Mouse (Mus musculus): ENCODE measurements around the gene Mark4. TPM values are rescaled to one million over a fixed set of nuclear protein-coding genes. Genes with fewer than 3 reads are reported as not detected.

The Mark4 gene
- total RNA-seq, 2 experiments from 2014 or later = 14.9 to 15.5 TPM

- peak; percentile 72 to 86 for DNase-seq
- intact Hi-C loops (cut with DNase I) = loop anchor here (5.0 kb wide), 1 partner anchor 112 kb away; the partner anchor contains the start of gene Nkpd1
Observed at GRCm38 (mm10) chr7:19405417-19405816, 53.2 kb downstream of the Mark4 start.

GRCm38 (mm10) chr7:19404476-19404875 is 54.1 kb downstream of the Mark4 start, which contains the start of gene Ckm:
Gene Ckm (plus strand): TSS chr7:19404776.
- DNase-seq = no peak
- intact Hi-C loops (cut with DNase I) = loop anchor here (5.0 kb wide), 1 partner anchor 98 kb away; no protein-coding TSS in a partner anchor

- intact Hi-C loops (cut with DNase I) = loop anchor here (5.0 kb wide), 1 partner anchor 98 kb away; no protein-coding TSS in a partner anchor
- DNase-seq = no peak
Observed at GRCm38 (mm10) chr7:19403731-19404296, 54.8 kb downstream of the Mark4 start, which contains the start of gene Klc3. Gene Klc3 (minus strand): TSS chr7:19404104.

GRCm38 (mm10) chr7:19402535-19403112 is 56.0 kb downstream of the Mark4 start:
- intact Hi-C loops (cut with DNase I) = loop anchor here (5.0 kb wide), 1 partner anchor 100 kb away; no protein-coding TSS in a partner anchor
- DNase-seq = no peak

GRCm38 (mm10) chr7:19400946-19401345 is 57.7 kb downstream of the Mark4 start:
- DNase-seq = no peak
- intact Hi-C loops (cut with DNase I) = loop anchor here (5.0 kb wide), 1 partner anchor 101 kb away; no protein-coding TSS in a partner anchor

GRCm38 (mm10) chr7:19399496-19400280 is 58.9 kb downstream of the Mark4 start:
- DNase-seq = no peak
- intact Hi-C loops (cut with DNase I) = loop anchor here (5.0 kb wide), 1 partner anchor 103 kb away; no protein-coding TSS in a partner anchor

- intact Hi-C loops (cut with DNase I) = no loop called here
- DNase-seq = no peak
Observed at GRCm38 (mm10) chr7:19394484-19394883, 64.1 kb downstream of the Mark4 start.

- intact Hi-C loops (cut with DNase I) = no loop called here
- DNase-seq = no peak
Observed at GRCm38 (mm10) chr7:19388699-19389413, 69.8 kb downstream of the Mark4 start.

GRCm38 (mm10) chr7:19383708-19384107 is 74.9 kb downstream of the Mark4 start:
- intact Hi-C loops (cut with DNase I) = no loop called here
- no peak for DNase-seq

GRCm38 (mm10) chr7:19382166-19382541 is 76.5 kb downstream of the Mark4 start:
- intact Hi-C loops (cut with DNase I) = no loop called here
- no peak for DNase-seq

GRCm38 (mm10) chr7:19381377-19382165 is 77.0 kb downstream of the Mark4 start, which contains the start of gene Ercc2:
Gene Ercc2 (plus strand): TSS chr7:19382010.
- intact Hi-C loops (cut with DNase I) = no loop called here
- peak; percentile 97 to 100 for DNase-seq

- intact Hi-C loops (cut with DNase I) = no loop called here
Observed at GRCm38 (mm10) chr7:19378049-19378448, 80.6 kb downstream of the Mark4 start.

GRCm38 (mm10) chr7:19376019-19376418 is 82.6 kb downstream of the Mark4 start:
- no peak for DNase-seq
- intact Hi-C loops (cut with DNase I) = no loop called here

More at GRCm38 (mm10) chr7:19378049-19378448, 80.6 kb downstream of the Mark4 start:
- no peak for DNase-seq

GRCm38 (mm10) chr7:19375368-19375767 is 83.3 kb downstream of the Mark4 start:
- DNase-seq = no peak
- intact Hi-C loops (cut with DNase I) = no loop called here

Small RNAs within 50 kb of the gene (microRNA-seq; reads per million reads assigned to microRNA genes)
- gene Mir343 = 0 reads per million in 2 experiments

Other genes with a start within 250 kb of the Mark4 start
- gene Gpr4, start 246.3 kb downstream of the Mark4 start, total RNA-seq (2021) = 1 to 10 TPM; 2.2 to 2.6 TPM
- 10 to 100 TPM; 36.9 to 39.9 TPM for gene Opa3, start 230.5 kb downstream of the Mark4 start, total RNA-seq (2021)
- 10 to 100 TPM; 15.9 to 20.6 TPM for gene Vasp, start 187.0 kb downstream of the Mark4 start, total RNA-seq (2021)
- gene Ppm1n, start 178.8 kb downstream of the Mark4 start, total RNA-seq (2021) = under 1 TPM in 1 of 2 experiments, not detected in 1; 0.35 TPM
- gene Rtn2, start 176.2 kb downstream of the Mark4 start, total RNA-seq (2021) = 1,000 to 10,000 TPM in 1 of 2 experiments, 100 to 1,000 TPM in 1; 974 to 1,054 TPM
- gene Fosb, start 148.8 kb downstream of the Mark4 start, total RNA-seq (2021) = under 1 TPM; 0.15 to 0.31 TPM
- 10 to 100 TPM; 24.5 to 29.0 TPM for gene Ercc1, start 114.0 kb downstream of the Mark4 start, total RNA-seq (2021)
- gene Cd3eap, start 99.3 kb downstream of the Mark4 start, total RNA-seq (2021) = 10 to 100 TPM in 1 of 2 experiments, 1 to 10 TPM in 1; 9.3 to 10.2 TPM
- 1 to 10 TPM; 2.4 to 2.6 TPM for gene Ppp1r13l, start 99.1 kb downstream of the Mark4 start, total RNA-seq (2021)
- 1 to 10 TPM; 8.5 to 9.8 TPM for gene Ercc2, start 76.8 kb downstream of the Mark4 start, total RNA-seq (2021)
- under 1 TPM; 0.25 to 0.38 TPM for gene Klc3, start 54.7 kb downstream of the Mark4 start, total RNA-seq (2021)
- over 10,000 TPM; 41,999 to 48,159 TPM for gene Ckm, start 54.0 kb downstream of the Mark4 start, total RNA-seq (2021)
- under 1 TPM; 0.51 to 0.72 TPM for gene Exoc3l2, start 4.5 kb upstream of the Mark4 start, total RNA-seq (2021)
- gene Bloc1s3, start 49.5 kb upstream of the Mark4 start, total RNA-seq (2021) = 1 to 10 TPM; 1.5 to 1.7 TPM
- 1 to 10 TPM; 6.4 to 8.8 TPM for gene Trappc6a, start 49.6 kb upstream of the Mark4 start, total RNA-seq (2021)
- not detected for gene Nkpd1, start 59.0 kb upstream of the Mark4 start, total RNA-seq (2021)
- 10 to 100 TPM; 34.8 to 41.4 TPM for gene Ppp1r37, start 104.3 kb upstream of the Mark4 start, total RNA-seq (2021)
- gene Zfp296, start 118.5 kb upstream of the Mark4 start, total RNA-seq (2021) = under 1 TPM; 0.23 to 0.44 TPM
- gene Gemin7, start 118.8 kb upstream of the Mark4 start, total RNA-seq (2021) = 10 to 100 TPM; 59.1 to 65.1 TPM
- 10 to 100 TPM; 10.9 to 12.0 TPM for gene Clasrp, start 145.7 kb upstream of the Mark4 start, total RNA-seq (2021)
- 1 to 10 TPM; 5.1 to 6.0 TPM for gene Relb, start 170.6 kb upstream of the Mark4 start, total RNA-seq (2021)
- 10 to 100 TPM; 39.2 to 45.7 TPM for gene Clptm1, start 206.2 kb upstream of the Mark4 start, total RNA-seq (2021)
- under 1 TPM in 1 of 2 experiments, not detected in 1; 0.99 TPM for gene Apoc2, start 219.1 kb upstream of the Mark4 start, total RNA-seq (2021)
- gene Gm44805, start 222.6 kb upstream of the Mark4 start, total RNA-seq (2021) = not detected
- gene Apoc4, start 222.7 kb upstream of the Mark4 start, total RNA-seq (2021) = under 1 TPM in 1 of 2 experiments, not detected in 1; 0.43 TPM
- gene Apoc1, start 233.8 kb upstream of the Mark4 start, total RNA-seq (2021) = 1 to 10 TPM in 1 of 2 experiments, under 1 TPM in 1; 0.94 to 1.4 TPM
- gene Apoe, start 240.4 kb upstream of the Mark4 start, total RNA-seq (2021) = 10 to 100 TPM; 49.0 to 51.4 TPM